Mouse (Mus musculus) G1E (cell line): Measurements from ENCODE around the gene Ccr10. TPM values are rescaled to one million over a fixed set of nuclear protein-coding genes. Genes with fewer than 3 reads are reported as not detected.

Experiments
- ATAC-seq: 2 replicates; pipeline ENCODE4 v1.8.0; 2016; ENCODE audit warnings: mild to moderate bottlenecking; ENCODE audit not compliant: insufficient number of reproducible peaks, poor library complexity, low FRiP score, severe bottlenecking; ENCODE audit errors: extremely low read depth
- DNase-seq: peaks from one replicate; pipeline ENCODE4 v3.0.0; 2012; ENCODE audit warnings: low spot score
- H3K27me3 ChIP-seq: 2 replicates; pipeline ENCODE4 v1.6.1; 2012; ENCODE audit warnings: mild to moderate bottlenecking, low read length, inconsistent platforms; ENCODE audit not compliant: insufficient read depth
- H3K36me3 ChIP-seq: replicated peaks from 2 replicates; pipeline ENCODE3; 2012; ENCODE audit warnings: mild to moderate bottlenecking, inconsistent platforms
- H3K4me1 ChIP-seq: 2 replicates; pipeline ENCODE4 v1.6.1; 2012; ENCODE audit warnings: low read depth, low read length, inconsistent platforms, mixed read lengths; ENCODE audit not compliant: insufficient read depth
- H3K4me3 ChIP-seq: 2 replicates; pipeline ENCODE4 v1.5.1; 2012; ENCODE audit warnings: low read depth, mild to moderate bottlenecking, inconsistent platforms, low read length, moderate library complexity, mixed read lengths
- H3K9me3 ChIP-seq: replicated peaks from 2 replicates; pipeline ENCODE4 v1.6.1; 2012; ENCODE audit warnings: inconsistent platforms
- CTCF ChIP-seq: IDR thresholded peaks from 2 replicates; pipeline ENCODE4 v1.5.1; 2012; ENCODE audit warnings: low read depth, low read length, inconsistent platforms, mixed read lengths
- GATA1 ChIP-seq: IDR thresholded peaks from 2 replicates; pipeline ENCODE4 v1.6.1; 2012; ENCODE audit warnings: borderline replicate concordance, low read length, inconsistent platforms, mixed read lengths
- GATA2 ChIP-seq: IDR thresholded peaks from 2 replicates; pipeline ENCODE4 v1.6.1; 2012; ENCODE audit warnings: low read depth, low read length, inconsistent platforms, borderline replicate concordance
- POLR2AphosphoS5 ChIP-seq: IDR thresholded peaks from 2 replicates; pipeline ENCODE4 v1.6.1; 2012; ENCODE audit warnings: low read depth, low read length, inconsistent platforms; ENCODE audit not compliant: insufficient replicate concordance
- TAL1 ChIP-seq: conservative IDR thresholded peaks from 2 replicates; pipeline ENCODE4 v1.6.1; 2012; ENCODE audit warnings: low read depth, low read length, inconsistent platforms, mixed read lengths
- polyA plus RNA-seq: library from polyadenylated mRNA; stranded (reverse); fragments of >175 nt; gene quantifications from 2 replicates; pipeline ENCODE4 v1.2.3, GENCODE M21; 2012
- total RNA-seq, 2 experiments: library from RNA; stranded (forward) in 1 of 2; stranded (reverse) in 1 of 2; fragments of 200-1000 nt in 1 of 2; fragments of >200 nt in 1 of 2; fragmentation: Nextera tagmentation in 1 of 2; gene quantifications; 2 replicates each; pipeline ENCODE4 v1.2.3; 2014 to 2017

Gene Ccr10
- total and polyA plus RNA-seq, 3 experiments: not detected

- H3K36me3 ChIP-seq: no peaks in the 10 kb centered on the region
- peaks cover 8% of the 10 kb centered on the region; the same call in 1 of the 2 replicates for H3K4me1 ChIP-seq
- H3K27me3 ChIP-seq: peaks cover 25% of the 10 kb centered on the region
- H3K9me3 ChIP-seq: no peaks in the 10 kb centered on the region
- TF ChIP-seq GATA1 (no peak), POLR2AphosphoS5 (no peak), GATA2 (no peak), TAL1 (no peak), CTCF (no peak)
- DNase-seq (no peak), ATAC-seq (no peak)
- no peak overlapping the region for H3K4me3 ChIP-seq
Observed at GRCm38 (mm10) chr11:101148751-101149150, 26.5 kb downstream of the Ccr10 start.

- no peak overlapping the region for H3K4me3 ChIP-seq
- H3K27me3 ChIP-seq: peaks cover 29% of the 10 kb centered on the region
- H3K4me1 ChIP-seq: peaks cover 8% of the 10 kb centered on the region
- DNase-seq (no peak), ATAC-seq (no peak)
- H3K9me3 ChIP-seq: no peaks in the 10 kb centered on the region
- H3K36me3 ChIP-seq: no peaks in the 10 kb centered on the region
- TF ChIP-seq GATA1 (no peak), TAL1 (no peak), POLR2AphosphoS5 (no peak), GATA2 (no peak), CTCF (no peak)
Observed at GRCm38 (mm10) chr11:101146377-101146776, 28.9 kb downstream of the Ccr10 start.

GRCm38 (mm10) chr11:101143338-101144225 lies 31.7 kb downstream of the Ccr10 start:
- ATAC-seq: no peak
- no peak for DNase-seq
- H3K9me3 ChIP-seq: no peaks in the 10 kb centered on the region
- peaks cover 5% of the 10 kb centered on the region for H3K4me1 ChIP-seq
- H3K36me3 ChIP-seq: no peaks in the 10 kb centered on the region
- no peak for TF ChIP-seq GATA2
- no peak for TF ChIP-seq POLR2AphosphoS5
- no peak for TF ChIP-seq CTCF
- TF ChIP-seq GATA1: no peak
- no peak for TF ChIP-seq TAL1
- H3K27me3 ChIP-seq: peaks cover 31% of the 10 kb centered on the region
- H3K4me3 ChIP-seq: no peak overlapping the region

- no peak for TF ChIP-seq GATA1
- TF ChIP-seq CTCF: no peak
- no peak for TF ChIP-seq TAL1
- no peak for TF ChIP-seq GATA2
- no peak for TF ChIP-seq POLR2AphosphoS5
- Histone ChIP-seq H3K4me3 (no peak overlapping the region), H3K36me3 (no peaks in the 10 kb centered on the region), H3K27me3 (peaks cover 31% of the 10 kb centered on the region), H3K4me1 (peaks cover 8% of the 10 kb centered on the region), H3K9me3 (no peaks in the 10 kb centered on the region)
- ATAC-seq: no peak
- no peak for DNase-seq
Observed at GRCm38 (mm10) chr11:101142215-101142967, 32.9 kb downstream of the Ccr10 start.

DNA sequence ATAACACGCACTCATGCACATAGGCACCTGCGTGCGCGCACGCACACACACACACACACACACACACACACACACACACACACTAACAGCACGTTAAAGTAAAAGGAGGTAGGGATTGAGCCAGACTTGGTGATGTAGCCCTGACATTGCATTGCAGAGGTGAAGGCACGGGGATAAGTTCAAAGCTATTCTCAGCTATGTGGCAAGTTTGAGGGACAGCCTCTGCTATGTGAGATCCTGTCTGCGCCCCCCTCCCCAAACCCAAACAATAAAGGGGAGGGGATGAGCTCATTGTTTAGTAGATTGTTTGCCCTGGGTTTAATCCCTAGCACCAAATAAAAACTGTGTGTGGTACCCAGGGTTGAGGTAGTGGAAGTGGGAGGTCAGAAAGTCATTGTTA lies 34.2 kb downstream of the Ccr10 start:
- H3K27me3 ChIP-seq: peaks cover 30% of the 10 kb centered on the region
- no peaks in the 10 kb centered on the region for H3K36me3 ChIP-seq
- peaks cover 8% of the 10 kb centered on the region for H3K4me1 ChIP-seq
- TF ChIP-seq GATA2: no peak
- no peak for DNase-seq
- H3K9me3 ChIP-seq: no peaks in the 10 kb centered on the region
- no peak for ATAC-seq
- no peak overlapping the region for H3K4me3 ChIP-seq

DNA sequence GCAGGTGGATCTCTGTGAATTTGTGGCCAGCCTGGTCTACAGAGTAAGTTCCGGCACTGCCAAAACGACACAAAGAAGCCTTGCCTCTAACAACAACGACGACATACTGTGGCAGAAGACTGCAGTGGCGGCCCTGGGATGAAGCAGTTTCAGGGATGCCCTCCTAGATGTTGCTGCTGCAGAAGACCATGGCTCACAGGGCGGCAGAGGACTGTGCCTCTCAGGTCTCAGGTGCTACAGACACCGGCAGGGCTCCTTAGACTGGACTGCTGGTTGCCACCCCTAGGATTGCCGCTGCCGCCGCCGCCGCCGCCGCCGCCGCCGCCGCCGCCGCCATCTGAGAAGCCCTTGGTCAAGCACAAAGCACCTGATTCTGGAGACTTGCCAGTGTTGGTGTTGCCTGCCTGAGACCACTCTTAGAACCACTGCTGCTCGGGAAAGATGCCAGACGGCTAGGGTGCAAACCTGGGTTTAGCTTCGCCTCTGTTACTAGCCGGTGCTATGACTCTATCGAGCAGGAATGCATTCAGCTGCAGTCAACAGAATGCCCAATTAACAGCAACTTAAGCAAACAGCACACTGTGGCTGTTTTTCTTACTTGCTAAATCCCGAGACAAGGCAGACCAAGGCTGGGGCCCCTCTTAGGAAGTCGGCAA lies 35.0 kb downstream of the Ccr10 start:
- DNase-seq: no peak
- peaks cover 8% of the 10 kb centered on the region for H3K4me1 ChIP-seq
- TF ChIP-seq GATA2 (no peak), GATA1 (no peak), TAL1 (no peak), CTCF (no peak), POLR2AphosphoS5 (no peak)
- no peak for ATAC-seq
- no peaks in the 10 kb centered on the region for H3K9me3 ChIP-seq
- H3K4me3 ChIP-seq: no peak overlapping the region
- peaks cover 34% of the 10 kb centered on the region for H3K27me3 ChIP-seq
- H3K36me3 ChIP-seq: no peaks in the 10 kb centered on the region
